Mouse (Mus musculus) embryonic facial prominence, embryonic 12.5 days (tissue): ENCODE data around the gene Ube2e2. TPM values are rescaled to one million over a fixed set of nuclear protein-coding genes. Genes with fewer than 3 reads are reported as not detected.

Experiments used
- ATAC-seq: fragments of 200-750 bp; cut with Nextera tagmentation; 2 replicates; pipeline ENCODE4 v1.8.0; 2017; ENCODE audit not compliant: insufficient number of reproducible peaks, insufficient read depth, low FRiP score, low TSS enrichment
- H3K27ac ChIP-seq: fragments of 300-500 bp; sonication (generic); 2 replicates; pipeline ENCODE4 v1.5.1; 2016; ENCODE audit warnings: mild to moderate bottlenecking
- H3K27me3 ChIP-seq: fragments of 300-500 bp; sonication (generic); 2 replicates; pipeline ENCODE4 v1.6.1; 2016; ENCODE audit warnings: mild to moderate bottlenecking, moderate library complexity
- H3K36me3 ChIP-seq: fragments of 300-500 bp; sonication (generic); 2 replicates; pipeline ENCODE4 v1.6.1; 2016; ENCODE audit warnings: mild to moderate bottlenecking
- H3K4me1 ChIP-seq: fragments of 300-500 bp; sonication (generic); 2 replicates; pipeline ENCODE4 v1.6.1; 2016
- H3K4me2 ChIP-seq: fragments of 300-500 bp; sonication (generic); replicated peaks from 2 replicates; pipeline ENCODE4 v1.6.1; 2016; ENCODE audit warnings: mild to moderate bottlenecking, moderate library complexity
- H3K4me3 ChIP-seq: fragments of 300-500 bp; sonication (generic); 2 replicates; pipeline ENCODE4 v1.5.1; 2016; ENCODE audit warnings: mild to moderate bottlenecking
- H3K9ac ChIP-seq: fragments of 300-500 bp; sonication (generic); 2 replicates; pipeline ENCODE4 v1.6.1; 2016; ENCODE audit warnings: mild to moderate bottlenecking, moderate library complexity
- H3K9me3 ChIP-seq: fragments of 300-500 bp; sonication (generic); 2 replicates; pipeline ENCODE4 v1.6.1; 2016; ENCODE audit warnings: mild to moderate bottlenecking, moderate library complexity
- WGBS: fragments of 180-500 bp; shearing (Covaris S2); methylation state at CpG from one replicate; pipeline ENCODE4 v1.1.7; 2016; 5-methylcytosine and 5-hydroxymethylcytosine counted together
- polyA plus RNA-seq: library from polyadenylated mRNA; unstranded; fragments of >200 nt; fragmentation: Nextera tagmentation; extraction: Ambion mirVana; gene quantifications from 2 replicates; pipeline ENCODE4 v1.2.1, GENCODE M21; 2016

Gene Ube2e2
- polyA plus RNA-seq, 1 experiment from 2014 or later = 73.2 TPM

- no peak overlapping the region for H3K4me3 ChIP-seq
- no peak overlapping the region for H3K27ac ChIP-seq
- no peaks in the 10 kb centered on the region for H3K4me1 ChIP-seq
- 77% methylated on average over 3 of the region's 3 CpGs for WGBS
- no peak overlapping the region for H3K9ac ChIP-seq
- H3K9me3 ChIP-seq = no peaks in the 10 kb centered on the region
- no peak overlapping the region for H3K4me2 ChIP-seq
- ATAC-seq = no peak
- H3K36me3 ChIP-seq = no peaks in the 10 kb centered on the region
- no peaks in the 10 kb centered on the region for H3K27me3 ChIP-seq
Measured at GRCm38 (mm10) chr14:18778993-18779675, 114.9 kb downstream of the Ube2e2 start.

- Histone ChIP-seq H3K27ac (no peak overlapping the region), H3K36me3 (no peaks in the 10 kb centered on the region), H3K9me3 (no peaks in the 10 kb centered on the region), H3K9ac (no peak overlapping the region), H3K4me2 (no peak overlapping the region), H3K4me3 (no peak overlapping the region), H3K27me3 (no peaks in the 10 kb centered on the region), H3K4me1 (no peaks in the 10 kb centered on the region)
- no peak for ATAC-seq
- 85% methylated on average over 5 of the region's 5 CpGs for WGBS
Measured at GRCm38 (mm10) chr14:18778241-18778640, 115.8 kb downstream of the Ube2e2 start.

- 94% methylated on average over 2 of the region's 2 CpGs for WGBS
- H3K36me3 ChIP-seq = no peaks in the 10 kb centered on the region
- H3K4me2 ChIP-seq = no peak overlapping the region
- no peaks in the 10 kb centered on the region for H3K4me1 ChIP-seq
- no peak for ATAC-seq
- H3K27me3 ChIP-seq = no peaks in the 10 kb centered on the region
- H3K4me3 ChIP-seq = no peak overlapping the region
- no peaks in the 10 kb centered on the region for H3K9me3 ChIP-seq
- H3K9ac ChIP-seq = no peak overlapping the region
- H3K27ac ChIP-seq = no peak overlapping the region
Measured at GRCm38 (mm10) chr14:18776132-18776531, 117.9 kb downstream of the Ube2e2 start.

GRCm38 (mm10) chr14:18773724-18774123, 120.3 kb downstream of the Ube2e2 start:
- H3K4me1 ChIP-seq = no peaks in the 10 kb centered on the region
- H3K4me3 ChIP-seq = no peak overlapping the region
- H3K27me3 ChIP-seq = no peaks in the 10 kb centered on the region
- no peak overlapping the region for H3K9ac ChIP-seq
- H3K4me2 ChIP-seq = no peak overlapping the region
- no peaks in the 10 kb centered on the region for H3K36me3 ChIP-seq
- ATAC-seq = no peak
- no peak overlapping the region for H3K27ac ChIP-seq
- H3K9me3 ChIP-seq = no peaks in the 10 kb centered on the region
- WGBS = 74% methylated on average over 2 of the region's 2 CpGs

- Histone ChIP-seq H3K4me1 (no peaks in the 10 kb centered on the region), H3K4me3 (no peak overlapping the region), H3K27ac (no peak overlapping the region), H3K27me3 (no peaks in the 10 kb centered on the region), H3K9me3 (no peaks in the 10 kb centered on the region), H3K36me3 (no peaks in the 10 kb centered on the region), H3K4me2 (no peak overlapping the region), H3K9ac (no peak overlapping the region)
- WGBS = 63% methylated on average over 6 of the region's 6 CpGs
- no peak for ATAC-seq
Measured at GRCm38 (mm10) chr14:18759601-18760356, 134.3 kb downstream of the Ube2e2 start.

GRCm38 (mm10) chr14:18758595-18759532, 135.2 kb downstream of the Ube2e2 start:
- WGBS = 66% methylated on average over 2 of the region's 2 CpGs
- no peak; the same call in 1 of the 2 replicates for ATAC-seq

GRCm38 (mm10) chr14:18758003-18758402, 136.1 kb downstream of the Ube2e2 start:
- no peak overlapping the region for H3K9ac ChIP-seq
- no peaks in the 10 kb centered on the region for H3K36me3 ChIP-seq
- H3K4me2 ChIP-seq = no peak overlapping the region
- H3K4me1 ChIP-seq = no peaks in the 10 kb centered on the region
- H3K27ac ChIP-seq = no peak overlapping the region
- no peaks in the 10 kb centered on the region for H3K27me3 ChIP-seq
- WGBS = 88% methylated on average over 2 of the region's 2 CpGs
- no peak overlapping the region for H3K4me3 ChIP-seq
- no peak for ATAC-seq
- H3K9me3 ChIP-seq = no peaks in the 10 kb centered on the region

More at GRCm38 (mm10) chr14:18758595-18759532, 135.2 kb downstream of the Ube2e2 start:
- no peaks in the 10 kb centered on the region for H3K36me3 ChIP-seq
- H3K9ac ChIP-seq = no peak overlapping the region
- H3K9me3 ChIP-seq = no peaks in the 10 kb centered on the region
- H3K4me1 ChIP-seq = no peaks in the 10 kb centered on the region
- no peak overlapping the region for H3K4me2 ChIP-seq
- no peaks in the 10 kb centered on the region for H3K27me3 ChIP-seq
- no peak overlapping the region for H3K27ac ChIP-seq
- H3K4me3 ChIP-seq = no peak overlapping the region

GRCm38 (mm10) chr14:18755410-18755809, 138.7 kb downstream of the Ube2e2 start:
- no peaks in the 10 kb centered on the region for H3K9me3 ChIP-seq
- no peak overlapping the region for H3K27ac ChIP-seq
- H3K4me1 ChIP-seq = no peaks in the 10 kb centered on the region
- WGBS = 47% methylated on average over 1 of the region's 1 CpGs
- H3K27me3 ChIP-seq = no peaks in the 10 kb centered on the region
- no peak overlapping the region for H3K9ac ChIP-seq
- no peak overlapping the region for H3K4me2 ChIP-seq
- H3K36me3 ChIP-seq = no peaks in the 10 kb centered on the region
- no peak overlapping the region for H3K4me3 ChIP-seq
- no peak for ATAC-seq

GRCm38 (mm10) chr14:18754595-18754994, 139.5 kb downstream of the Ube2e2 start:
- Histone ChIP-seq H3K27ac (no peak overlapping the region), H3K9ac (no peak overlapping the region), H3K4me2 (no peak overlapping the region), H3K4me1 (no peaks in the 10 kb centered on the region), H3K9me3 (no peaks in the 10 kb centered on the region), H3K4me3 (no peak overlapping the region), H3K36me3 (no peaks in the 10 kb centered on the region), H3K27me3 (no peaks in the 10 kb centered on the region)
- WGBS = 93% methylated on average over 2 of the region's 2 CpGs
- ATAC-seq = no peak

- Histone ChIP-seq H3K9ac (no peak overlapping the region), H3K36me3 (no peaks in the 10 kb centered on the region), H3K27ac (no peak overlapping the region), H3K27me3 (no peaks in the 10 kb centered on the region), H3K4me3 (no peak overlapping the region), H3K4me1 (no peaks in the 10 kb centered on the region), H3K9me3 (no peaks in the 10 kb centered on the region), H3K4me2 (no peak overlapping the region)
- no peak for ATAC-seq
- 90% methylated on average over 2 of the region's 2 CpGs for WGBS
Measured at GRCm38 (mm10) chr14:18754001-18754400, 140.1 kb downstream of the Ube2e2 start.

GRCm38 (mm10) chr14:18731154-18731553, 162.9 kb downstream of the Ube2e2 start:
- no peak for ATAC-seq
- H3K4me2 ChIP-seq = no peak overlapping the region
- no peaks in the 10 kb centered on the region for H3K27me3 ChIP-seq
- H3K4me3 ChIP-seq = no peak overlapping the region
- H3K9me3 ChIP-seq = no peaks in the 10 kb centered on the region
- no peaks in the 10 kb centered on the region for H3K36me3 ChIP-seq
- WGBS = 72% methylated on average over 4 of the region's 4 CpGs
- H3K4me1 ChIP-seq = no peaks in the 10 kb centered on the region
- no peak overlapping the region for H3K27ac ChIP-seq
- no peak overlapping the region for H3K9ac ChIP-seq
